Comparison of ENCODE assay signal across 11 mouse cellular contexts in genomic region chr13:116514256-116514639, GRCm38 (mm10).
DNase-seq lines count a peak whose midpoint lies in the region; ATAC-seq and TF ChIP-seq lines count a peak whose summit lies in the region.
"Had no signal": no experiment of that assay in that cellular context is flagged by ENCODE, and none has a peak within 500 bp of the region (broad histone marks: within the 10 kb centered on the region; RNA-seq: fewer than 3 reads in every experiment).

No protein-coding gene starts in this region.

- peaks cover under 1% of the 10 kb centered on the region; the same call in 1 of the 2 replicates for H3K4me1 ChIP-seq in heart, embryonic 12.5 days (replicated peaks)
- no peaks in the 10 kb centered on the region for H3K4me1 ChIP-seq in embryonic facial prominence, embryonic 12.5 days
- peaks cover 2% of the 10 kb centered on the region; the same call in 1 of the 2 replicates for H3K4me1 ChIP-seq in hindbrain, embryonic 11.5 days (replicated peaks; ENCODE audit: control insufficient read depth, insufficient read depth, low read length)
- peaks cover 5% of the 10 kb centered on the region for H3K4me1 ChIP-seq in midbrain, embryonic 11.5 days (ENCODE audit: control insufficient read depth, insufficient read depth, low read length)
- no peaks in the 10 kb centered on the region for H3K4me1 ChIP-seq in lung, adult 2 months (ENCODE audit: control insufficient read depth, insufficient read depth, low read length)

- no peaks in the 10 kb centered on the region for H3K36me3 ChIP-seq in heart, embryonic 12.5 days
- no peaks in the 10 kb centered on the region for H3K36me3 ChIP-seq in embryonic facial prominence, embryonic 12.5 days
- no peaks in the 10 kb centered on the region for H3K36me3 ChIP-seq in hindbrain, embryonic 11.5 days (ENCODE audit: control insufficient read depth, insufficient read depth, low read length)
- no peaks in the 10 kb centered on the region for H3K36me3 ChIP-seq in midbrain, embryonic 11.5 days (ENCODE audit: control insufficient read depth, insufficient read depth, low read length)
- H3K36me3 ChIP-seq: G1E had no signal

- no peak for ATAC-seq in heart, embryonic 12.5 days (ENCODE audit: insufficient number of reproducible peaks, low FRiP score)
- ATAC-seq in embryonic facial prominence, embryonic 12.5 days (ENCODE audit: insufficient number of reproducible peaks, insufficient read depth, low FRiP score, low TSS enrichment), result no peak
- ATAC-seq in hindbrain, embryonic 11.5 days (ENCODE audit: low FRiP score), result peak; percentile 44; the same call in 1 of the 2 replicates
- ATAC-seq in midbrain, embryonic 11.5 days (ENCODE audit: low FRiP score), result no peak
- ATAC-seq in activated CD4-positive, CD25-positive, alpha-beta regulatory T cell, adult 4 months, result no peak

- intact Hi-C loops in heart, postnatal 36 days (cut with DNase I), result no loop called here

- no peak for TF ChIP-seq CTCF in lung, adult 2 months (IDR thresholded peaks at IDR 0.05; ENCODE audit: insufficient read depth, low read length)

- DNase-seq in heart, postnatal 36 days, result no peak
- DNase-seq in hindbrain, embryonic 11.5 days (ENCODE audit: low spot score), result no peak
- DNase-seq in midbrain, embryonic 11.5 days (ENCODE audit: low spot score, missing footprints), result no peak
- no peak for DNase-seq in B cell, adult 2 months
- DNase-seq in lung, adult 2 months, result no peak
- DNase-seq: heart, adult 2 months; kidney, postnatal 36 days had no signal

- H3K4me3 ChIP-seq in heart, embryonic 12.5 days, result no peak overlapping the region
- H3K4me3 ChIP-seq in embryonic facial prominence, embryonic 12.5 days, result no peak overlapping the region
- no peak overlapping the region for H3K4me3 ChIP-seq in hindbrain, embryonic 11.5 days (ENCODE audit: low read depth, low read length)
- peak overlapping the region; percentile 20 for H3K4me3 ChIP-seq in midbrain, embryonic 11.5 days (ENCODE audit: low read depth, low read length)
- no peak overlapping the region for H3K4me3 ChIP-seq in lung, adult 2 months (replicated peaks; ENCODE audit: extremely low read depth, low read depth, low read length)
- H3K4me3 ChIP-seq: heart, adult 2 months had no signal

- no peaks in the 10 kb centered on the region for H3K9me3 ChIP-seq in heart, embryonic 12.5 days (replicated peaks)
- H3K9me3 ChIP-seq in embryonic facial prominence, embryonic 12.5 days, result no peaks in the 10 kb centered on the region
- H3K9me3 ChIP-seq in hindbrain, embryonic 11.5 days (ENCODE audit: control insufficient read depth, low read length), result no peaks in the 10 kb centered on the region
- H3K9me3 ChIP-seq in midbrain, embryonic 11.5 days (ENCODE audit: control insufficient read depth, low read length), result no peaks in the 10 kb centered on the region

- peak overlapping the region; percentile 52 for H3K4me2 ChIP-seq in heart, embryonic 12.5 days
- H3K4me2 ChIP-seq in embryonic facial prominence, embryonic 12.5 days (replicated peaks), result peak overlapping the region; percentile 28
- H3K4me2 ChIP-seq in hindbrain, embryonic 11.5 days (replicated peaks; ENCODE audit: low read depth, low read length), result peak overlapping the region; percentile 31
- peak overlapping the region; percentile 49 for H3K4me2 ChIP-seq in midbrain, embryonic 11.5 days

- no peak for TF ChIP-seq POLR2A in lung, adult 2 months (IDR thresholded peaks at IDR 0.05; ENCODE audit: borderline replicate concordance, extremely low read depth, low read depth, low read length)

- WGBS in heart, embryonic 12.5 days, result 68% methylated on average over 7 of the region's 7 CpGs
- 40% methylated on average over 7 of the region's 7 CpGs for WGBS in embryonic facial prominence, embryonic 12.5 days
- WGBS in hindbrain, embryonic 11.5 days, result 44% methylated on average over 7 of the region's 7 CpGs
- 28% methylated on average over 7 of the region's 7 CpGs for WGBS in midbrain, embryonic 11.5 days
- WGBS in lung, adult 2 months, result 65% methylated on average over 7 of the region's 7 CpGs

- H3K27me3 ChIP-seq in heart, embryonic 12.5 days (replicated peaks), result no peaks in the 10 kb centered on the region
- no peaks in the 10 kb centered on the region for H3K27me3 ChIP-seq in embryonic facial prominence, embryonic 12.5 days
- no peaks in the 10 kb centered on the region for H3K27me3 ChIP-seq in hindbrain, embryonic 11.5 days (ENCODE audit: control insufficient read depth, insufficient read depth, low read length)
- H3K27me3 ChIP-seq in midbrain, embryonic 11.5 days (ENCODE audit: control insufficient read depth, insufficient read depth, low read length), result no peaks in the 10 kb centered on the region

- no peak overlapping the region for H3K27ac ChIP-seq in heart, embryonic 12.5 days (ENCODE audit: poor library complexity, severe bottlenecking)
- no peak overlapping the region for H3K27ac ChIP-seq in embryonic facial prominence, embryonic 12.5 days
- H3K27ac ChIP-seq in hindbrain, embryonic 11.5 days (ENCODE audit: low read depth, low read length), result no peak overlapping the region
- peak overlapping the region; percentile 10; the same call in 1 of the 2 replicates for H3K27ac ChIP-seq in midbrain, embryonic 11.5 days (ENCODE audit: low read depth, low read length)
- H3K27ac ChIP-seq: heart, adult 2 months had no signal

- H3K9ac ChIP-seq in heart, embryonic 12.5 days, result no peak overlapping the region
- H3K9ac ChIP-seq in embryonic facial prominence, embryonic 12.5 days, result no peak overlapping the region
- no peak overlapping the region for H3K9ac ChIP-seq in hindbrain, embryonic 11.5 days (ENCODE audit: low read depth, low read length)
- no peak overlapping the region; the same call in 1 of the 2 replicates for H3K9ac ChIP-seq in midbrain, embryonic 11.5 days (ENCODE audit: low read length)
